Mouse (Mus musculus): ENCODE measurements around the gene Fam186a. TPM values are rescaled to one million over a fixed set of nuclear protein-coding genes. Genes with fewer than 3 reads are reported as not detected.
"Not testable (repeated sequence)": the region's sequence is repeated elsewhere in the genome, so short reads cannot be mapped to it uniquely, and the experiment has no call there.

Fam186a gene
- polyA plus RNA-seq, 1 experiment from 2014 or later: not detected

DNA sequence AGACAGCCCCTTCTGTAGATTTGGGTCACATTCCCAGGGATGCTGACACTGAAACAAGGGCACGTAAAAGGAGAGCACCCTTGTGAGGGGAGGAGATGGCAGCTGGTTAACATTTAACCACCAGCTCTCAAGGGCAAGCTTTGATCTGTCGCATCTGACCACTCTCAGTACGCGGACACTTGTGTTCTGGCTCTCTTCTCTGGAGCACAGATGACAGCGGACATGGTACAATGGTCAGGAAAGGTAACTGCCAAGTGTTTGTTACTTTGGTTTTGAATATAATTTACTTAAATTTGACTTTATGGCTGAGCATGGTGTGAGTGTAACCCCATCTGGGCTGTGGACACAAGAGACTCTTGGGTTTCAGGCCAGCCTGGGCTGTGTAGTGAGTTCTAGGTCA is 64.1 kb downstream of the Fam186a start:
- Histone ChIP-seq H3K36me3 (no peaks in the 10 kb centered on the region), H3K4me3 (no peak overlapping the region), H3K27ac (ENCODE audit: poor library complexity, severe bottlenecking) (no peak overlapping the region), H3K4me2 (no peak overlapping the region), H3K9me3 (replicated peaks) (no peaks in the 10 kb centered on the region), H3K9ac (no peak overlapping the region), H3K27me3 (replicated peaks) (no peaks in the 10 kb centered on the region), H3K4me1 (replicated peaks) (no peaks in the 10 kb centered on the region)
- no peak for ATAC-seq (ENCODE audit: insufficient number of reproducible peaks, low FRiP score)
- WGBS: 59% methylated on average over 5 of the region's 5 CpGs

DNA sequence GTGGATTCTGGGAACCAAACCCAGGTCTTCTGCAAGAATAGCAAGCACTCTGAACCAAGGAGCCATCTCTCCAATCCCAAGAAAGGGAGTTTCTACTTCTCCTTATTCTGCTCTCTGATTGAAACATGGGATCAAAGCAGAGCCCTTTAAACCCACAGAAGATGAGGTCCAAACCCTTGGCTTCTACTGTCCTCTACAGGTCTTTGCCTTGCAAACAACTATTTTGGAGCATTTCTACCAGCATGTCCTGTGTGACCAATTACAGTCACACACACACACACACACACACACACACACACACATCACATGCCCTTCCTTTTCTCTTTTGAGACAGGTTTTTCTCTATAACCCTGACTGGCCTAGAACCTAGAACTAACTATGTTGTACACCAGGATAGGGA is 70.2 kb downstream of the Fam186a start:
- Histone ChIP-seq H3K4me1 (replicated peaks) (peaks cover 10% of the 10 kb centered on the region), H3K4me3 (no peak overlapping the region), H3K27ac (ENCODE audit: poor library complexity, severe bottlenecking) (no peak overlapping the region), H3K9ac (no peak overlapping the region), H3K36me3 (no peaks in the 10 kb centered on the region), H3K4me2 (no peak overlapping the region), H3K27me3 (replicated peaks) (no peaks in the 10 kb centered on the region), H3K9me3 (replicated peaks) (no peaks in the 10 kb centered on the region)
- no peak for ATAC-seq (ENCODE audit: insufficient number of reproducible peaks, low FRiP score)

DNA sequence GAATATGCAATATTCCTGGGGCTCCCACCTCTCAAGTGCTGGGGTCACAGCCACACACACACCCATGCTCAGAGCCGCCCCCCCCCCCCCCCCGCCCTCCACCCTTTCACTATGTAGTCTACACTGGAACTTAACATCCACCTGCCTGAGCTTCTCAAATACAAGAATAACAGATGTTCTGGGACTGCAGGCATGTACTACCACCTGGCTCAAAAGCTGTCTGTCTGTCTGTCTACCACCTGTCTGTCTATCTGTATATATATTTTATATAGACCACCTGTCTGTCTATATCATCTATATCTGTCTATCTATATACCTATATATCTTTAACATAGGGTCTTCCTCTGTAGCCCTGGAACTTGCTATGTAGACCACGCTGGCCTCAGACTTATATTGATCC is 75.5 kb downstream of the Fam186a start:
- WGBS: 79% methylated on average over 3 of the region's 3 CpGs
- H3K9me3 ChIP-seq (replicated peaks): no peaks in the 10 kb centered on the region
- no peak overlapping the region for H3K4me2 ChIP-seq
- H3K4me3 ChIP-seq: no peak overlapping the region
- H3K36me3 ChIP-seq: no peaks in the 10 kb centered on the region
- H3K27me3 ChIP-seq (replicated peaks): no peaks in the 10 kb centered on the region
- no peak overlapping the region for H3K27ac ChIP-seq (ENCODE audit: poor library complexity, severe bottlenecking)
- H3K4me1 ChIP-seq (replicated peaks): peaks cover 6% of the 10 kb centered on the region; the same call in 1 of the 2 replicates
- no peak for ATAC-seq (ENCODE audit: insufficient number of reproducible peaks, low FRiP score)
- no peak overlapping the region for H3K9ac ChIP-seq

DNA sequence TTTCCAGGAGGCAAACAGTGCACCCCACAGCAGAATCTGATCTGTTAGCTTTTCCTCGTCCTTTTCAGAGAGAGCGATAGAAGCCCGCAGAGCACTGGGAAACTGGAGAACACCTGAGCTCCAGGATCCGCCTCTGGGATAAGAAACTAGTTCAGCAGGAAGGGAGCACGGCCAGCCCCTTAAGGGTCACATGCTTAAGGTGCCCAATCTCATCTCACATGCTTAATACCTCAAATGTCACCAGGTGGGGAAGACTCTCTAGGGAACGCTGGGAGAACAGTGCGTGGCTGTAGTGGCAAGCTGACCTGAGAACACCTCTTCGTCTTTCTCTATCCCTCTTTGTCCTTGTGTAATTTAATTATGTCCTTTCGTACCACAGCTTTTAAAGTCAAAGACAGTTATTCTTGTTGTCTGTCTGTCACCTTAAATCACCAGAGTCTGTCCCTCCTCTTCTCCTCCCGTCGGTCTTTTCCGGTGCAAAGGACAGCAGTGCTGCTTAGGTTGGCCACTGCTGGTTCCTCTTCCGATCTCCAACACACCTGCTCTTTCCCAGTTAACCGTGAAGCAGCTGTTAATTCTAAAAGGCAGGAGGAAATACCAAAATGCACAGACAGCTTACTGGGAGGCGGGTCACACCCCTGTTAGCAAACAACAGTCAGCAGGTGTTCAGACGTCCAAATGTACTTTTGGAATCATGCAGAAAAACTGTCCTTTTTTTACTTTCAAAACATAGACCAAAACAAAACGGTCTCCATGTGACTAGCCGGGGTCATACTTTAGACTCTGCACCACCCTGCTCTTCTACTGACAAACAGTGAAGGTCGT is 76.2 kb downstream of the Fam186a start:
- no peak overlapping the region for H3K27ac ChIP-seq (ENCODE audit: poor library complexity, severe bottlenecking)
- no peaks in the 10 kb centered on the region for H3K9me3 ChIP-seq (replicated peaks)
- H3K4me1 ChIP-seq (replicated peaks): peaks cover 6% of the 10 kb centered on the region; the same call in 1 of the 2 replicates
- no peak for ATAC-seq (ENCODE audit: insufficient number of reproducible peaks, low FRiP score)
- H3K27me3 ChIP-seq (replicated peaks): no peaks in the 10 kb centered on the region
- 0 out of 2 replicates have a peak overlapping the region, but pooled peaks have one; percentile 4 for H3K9ac ChIP-seq
- 46% methylated on average over 19 of the region's 19 CpGs for WGBS
- peak overlapping the region; percentile 28; the same call in 1 of the 2 replicates for H3K4me2 ChIP-seq
- H3K4me3 ChIP-seq: no peak overlapping the region
- no peaks in the 10 kb centered on the region for H3K36me3 ChIP-seq

DNA sequence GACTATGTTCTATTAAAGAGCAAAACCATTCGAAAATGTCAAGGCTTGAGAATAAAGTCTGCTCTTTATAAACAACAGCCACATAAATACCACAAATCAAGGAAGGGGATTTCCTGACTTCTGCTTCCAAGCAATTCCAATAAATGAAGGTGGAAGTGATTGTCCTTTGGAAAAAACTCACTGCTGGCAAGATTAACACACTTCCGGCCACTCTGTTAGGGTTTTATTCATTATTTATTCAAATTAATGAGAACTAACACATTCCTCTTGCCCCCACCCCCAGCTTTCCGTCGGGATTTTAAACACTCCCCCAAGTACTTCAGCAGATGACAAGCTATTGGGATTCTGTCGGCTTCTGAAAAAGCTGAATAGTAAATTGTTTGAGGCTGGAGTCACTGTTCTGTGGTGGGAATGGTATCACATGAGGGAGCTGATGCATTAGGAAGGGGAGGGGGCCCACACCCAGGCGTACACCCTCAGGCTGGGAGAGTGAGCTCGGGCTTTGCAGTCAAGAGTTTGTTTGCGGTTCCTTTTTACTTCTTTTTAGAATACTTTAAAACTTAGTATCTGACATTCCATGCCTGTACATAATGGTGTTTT is 77.5 kb downstream of the Fam186a start:
- no peaks in the 10 kb centered on the region for H3K36me3 ChIP-seq
- H3K27me3 ChIP-seq (replicated peaks): no peaks in the 10 kb centered on the region
- no peak overlapping the region for H3K4me2 ChIP-seq
- H3K4me1 ChIP-seq (replicated peaks): peaks cover 6% of the 10 kb centered on the region; the same call in 1 of the 2 replicates
- ATAC-seq (ENCODE audit: insufficient number of reproducible peaks, low FRiP score): no peak
- H3K9ac ChIP-seq: no peak overlapping the region
- H3K9me3 ChIP-seq (replicated peaks): no peaks in the 10 kb centered on the region
- H3K27ac ChIP-seq (ENCODE audit: poor library complexity, severe bottlenecking): no peak overlapping the region
- 50% methylated on average over 8 of the region's 8 CpGs for whole genome bisulfite sequencing
- no peak overlapping the region for H3K4me3 ChIP-seq

DNA sequence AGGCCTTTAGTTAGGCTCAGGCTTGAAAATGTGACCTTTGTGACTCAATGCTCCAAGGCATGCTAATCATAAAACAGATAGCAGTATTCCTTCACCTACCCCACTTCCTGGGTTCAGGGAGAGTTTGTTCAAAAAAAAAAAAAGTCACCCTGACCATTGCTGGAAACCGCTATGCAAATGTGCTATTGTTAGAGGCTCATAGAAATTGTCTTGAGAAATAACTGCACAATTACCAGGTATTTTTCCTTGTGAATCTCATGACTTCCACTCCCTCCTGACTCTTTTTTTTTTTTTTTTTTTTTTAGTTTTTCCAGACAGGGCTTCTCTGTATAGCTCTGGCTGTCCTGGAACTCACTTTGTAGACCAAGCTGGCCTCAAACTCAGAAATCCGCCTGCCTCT is 79.7 kb downstream of the Fam186a start:
- H3K27ac ChIP-seq (ENCODE audit: poor library complexity, severe bottlenecking); H3K27me3 ChIP-seq (replicated peaks); H3K36me3 ChIP-seq; H3K9ac ChIP-seq; ATAC-seq (ENCODE audit: insufficient number of reproducible peaks, low FRiP score); H3K9me3 ChIP-seq (replicated peaks); H3K4me3 ChIP-seq; H3K4me2 ChIP-seq; H3K4me1 ChIP-seq (replicated peaks): not testable (repeated sequence)
- 84% methylated on average over 2 of the region's 2 CpGs for WGBS

DNA sequence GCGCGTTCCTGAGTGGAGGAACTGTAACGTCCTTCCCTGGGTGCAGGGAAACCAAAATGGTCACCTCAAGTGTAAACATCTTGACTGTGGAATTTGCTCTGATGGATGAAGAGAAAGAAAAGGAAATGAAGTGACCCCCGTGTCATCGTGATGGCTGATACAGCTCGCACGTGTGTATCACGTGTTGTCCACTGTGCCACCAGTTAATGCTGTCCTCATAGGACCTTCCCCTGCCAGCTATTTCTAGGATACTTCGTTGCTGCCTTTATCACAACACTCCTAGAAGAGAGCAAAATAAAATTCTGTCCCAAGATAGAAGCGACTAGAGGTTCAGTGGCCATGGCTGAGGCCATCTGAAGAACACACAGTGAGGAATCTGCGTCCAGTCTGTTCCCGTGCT is 82.8 kb downstream of the Fam186a start:
- 75% methylated on average over 12 of the region's 12 CpGs for WGBS
- ATAC-seq (ENCODE audit: insufficient number of reproducible peaks, low FRiP score): no peak
- no peak overlapping the region for H3K27ac ChIP-seq (ENCODE audit: poor library complexity, severe bottlenecking)

DNA sequence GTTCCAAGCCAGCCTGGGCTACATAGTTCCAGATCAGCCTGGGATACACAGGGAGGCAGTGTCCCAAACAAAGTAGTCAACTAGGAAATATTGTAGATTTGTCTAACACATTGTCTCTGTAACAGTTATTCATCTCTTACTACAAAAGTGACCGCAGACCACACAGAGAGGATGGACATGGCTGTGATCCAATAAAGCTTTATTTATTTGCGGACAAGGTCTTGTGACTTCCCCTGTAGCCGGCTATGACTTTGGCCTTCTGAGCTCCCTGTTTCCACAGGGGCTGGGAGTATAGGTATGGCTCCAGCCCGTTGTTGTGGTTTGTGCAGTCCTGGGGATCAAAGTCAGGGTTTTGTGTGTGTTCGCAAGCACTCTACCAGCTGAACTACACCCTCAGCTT is 88.3 kb downstream of the Fam186a start:
- peaks cover 17% of the 10 kb centered on the region for H3K4me1 ChIP-seq (replicated peaks)
- no peak for ATAC-seq (ENCODE audit: insufficient number of reproducible peaks, low FRiP score)
- H3K4me2 ChIP-seq: no peak overlapping the region
- WGBS: 90% methylated on average over 5 of the region's 5 CpGs
- no peaks in the 10 kb centered on the region for H3K27me3 ChIP-seq (replicated peaks)
- H3K4me3 ChIP-seq: no peak overlapping the region
- no peak overlapping the region for H3K27ac ChIP-seq (ENCODE audit: poor library complexity, severe bottlenecking)
- no peaks in the 10 kb centered on the region for H3K9me3 ChIP-seq (replicated peaks)
- H3K9ac ChIP-seq: no peak overlapping the region
- no peaks in the 10 kb centered on the region for H3K36me3 ChIP-seq

More for the DNA sequence above, 82.8 kb downstream of the Fam186a start:
- no peak overlapping the region for H3K4me2 ChIP-seq
- H3K36me3 ChIP-seq: no peaks in the 10 kb centered on the region
- H3K4me1 ChIP-seq (replicated peaks): no peaks in the 10 kb centered on the region
- H3K4me3 ChIP-seq: no peak overlapping the region
- no peaks in the 10 kb centered on the region for H3K27me3 ChIP-seq (replicated peaks)
- no peak overlapping the region for H3K9ac ChIP-seq
- no peaks in the 10 kb centered on the region for H3K9me3 ChIP-seq (replicated peaks)

DNA sequence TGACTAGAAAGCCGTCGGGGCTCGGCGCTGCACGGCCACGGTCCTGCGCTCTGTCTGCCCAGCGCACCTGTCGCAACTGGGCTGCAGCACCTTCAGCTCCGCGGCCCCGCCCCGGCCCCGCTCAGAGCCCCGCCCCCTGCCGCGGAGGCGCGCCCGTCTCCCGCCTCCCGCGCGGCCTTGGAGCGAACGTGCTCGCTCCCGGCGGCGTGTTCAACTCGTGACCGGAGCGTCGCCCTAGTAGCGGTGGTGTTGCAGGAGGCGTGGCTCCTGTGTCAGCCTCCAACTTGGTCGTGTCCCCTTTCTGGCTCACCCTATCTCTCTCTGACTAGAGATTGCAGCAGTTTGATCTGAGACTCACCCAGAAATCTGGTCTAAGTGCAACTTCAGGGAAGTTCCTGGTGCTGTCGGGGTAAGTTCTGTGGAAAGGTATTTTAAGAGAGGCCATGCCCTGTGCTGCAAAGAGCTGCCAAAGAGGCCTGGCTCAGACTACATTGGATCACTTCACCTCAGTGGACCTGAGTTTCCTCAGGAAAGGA is 91.5 kb downstream of the Fam186a start, which contains the start of gene Lima1:
TSS of gene Lima1 (minus strand) at position 123 of the 536 bp plus-strand sequence.
- peak within 1 kb of the TSS; percentile 92 for H3K4me2 ChIP-seq
- peak within 1 kb of the TSS; percentile 77 for H3K4me3 ChIP-seq
- peak within 1 kb of the TSS; percentile 79 for H3K9ac ChIP-seq
- no peaks in the 10 kb centered on the region for H3K36me3 ChIP-seq
- peak within 1 kb of the TSS; percentile 27 for H3K27ac ChIP-seq (ENCODE audit: poor library complexity, severe bottlenecking)
- peaks cover 17% of the 10 kb centered on the region for H3K4me1 ChIP-seq (replicated peaks)
- H3K27me3 ChIP-seq (replicated peaks): no peaks in the 10 kb centered on the region
- no peaks in the 10 kb centered on the region for H3K9me3 ChIP-seq (replicated peaks)
- ATAC-seq (ENCODE audit: insufficient number of reproducible peaks, low FRiP score): peak; percentile 90
- under 1% methylated on average over 38 of the region's 38 CpGs for WGBS

DNA sequence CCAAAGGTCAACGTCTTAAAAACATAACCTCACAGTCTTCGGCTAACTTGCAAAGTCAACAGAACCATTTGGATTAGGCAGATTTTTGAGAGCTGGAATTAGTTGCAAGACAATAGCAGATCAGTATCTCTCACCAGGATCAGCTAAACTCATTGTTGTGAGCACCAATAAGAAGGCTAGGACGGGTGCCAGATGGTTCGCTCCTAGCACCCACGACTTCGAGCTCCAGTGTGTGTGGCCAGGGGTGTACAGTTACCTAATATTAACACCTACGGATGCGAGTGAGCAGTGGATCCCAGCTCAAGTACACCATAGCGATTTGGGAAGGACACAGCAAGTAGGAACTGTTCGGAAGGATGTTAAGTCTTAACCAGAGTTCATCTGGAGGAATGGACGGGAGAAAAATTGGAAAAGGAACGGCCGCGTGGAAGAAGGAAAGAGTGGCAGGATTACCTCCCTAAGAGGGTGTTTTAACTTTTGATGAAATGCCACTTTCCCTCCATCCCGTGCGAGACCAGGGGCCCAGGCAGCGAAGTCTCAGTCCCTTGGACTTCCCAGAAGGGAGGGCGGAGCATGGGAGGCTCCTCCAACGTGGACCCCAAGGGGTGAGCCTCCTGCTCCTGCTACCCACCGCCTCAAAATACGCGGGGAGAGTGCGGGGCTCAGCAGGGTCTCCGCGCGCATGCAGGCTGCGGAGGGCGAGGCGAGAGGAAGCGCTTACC is 92.1 kb downstream of the Fam186a start:
- whole genome bisulfite sequencing: 7% methylated on average over 30 of the region's 30 CpGs
- peak overlapping the region; percentile 27; the same call in 1 of the 2 replicates for H3K27ac ChIP-seq (ENCODE audit: poor library complexity, severe bottlenecking)
- ATAC-seq (ENCODE audit: insufficient number of reproducible peaks, low FRiP score): peak; percentile 37

DNA sequence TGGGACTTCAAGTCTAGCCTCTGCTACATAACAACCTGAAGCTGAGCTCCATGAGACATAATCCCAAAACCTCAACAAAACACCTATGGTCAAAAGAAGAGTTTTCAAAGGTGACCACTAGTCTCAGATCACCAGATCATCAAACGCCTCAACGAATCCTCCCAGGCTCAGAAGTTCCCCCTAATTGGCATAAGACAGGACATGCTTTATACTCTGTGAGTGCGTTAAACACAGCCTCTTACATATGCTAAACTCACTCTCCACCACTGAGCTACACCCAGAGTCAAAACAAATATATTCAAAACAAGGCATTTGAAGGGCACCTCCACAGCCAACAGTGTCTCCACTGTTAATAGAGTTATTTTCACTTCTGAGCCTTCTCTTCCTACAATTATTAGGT is 94.3 kb downstream of the Fam186a start:
- Histone ChIP-seq H3K9ac (no peak overlapping the region), H3K27ac (ENCODE audit: poor library complexity, severe bottlenecking) (no peak overlapping the region), H3K4me3 (no peak overlapping the region), H3K9me3 (replicated peaks) (no peaks in the 10 kb centered on the region), H3K4me1 (replicated peaks) (peaks cover 17% of the 10 kb centered on the region), H3K27me3 (replicated peaks) (no peaks in the 10 kb centered on the region), H3K36me3 (no peaks in the 10 kb centered on the region), H3K4me2 (no peak overlapping the region)
- 81% methylated on average over 3 of the region's 3 CpGs for WGBS
- no peak for ATAC-seq (ENCODE audit: insufficient number of reproducible peaks, low FRiP score)

More for the DNA sequence above, 92.1 kb downstream of the Fam186a start:
- peak overlapping the region; percentile 79 for H3K9ac ChIP-seq
- peak overlapping the region; percentile 77 for H3K4me3 ChIP-seq
- peak overlapping the region; percentile 92 for H3K4me2 ChIP-seq
- H3K36me3 ChIP-seq: no peaks in the 10 kb centered on the region
- H3K27me3 ChIP-seq (replicated peaks): no peaks in the 10 kb centered on the region
- peaks cover 17% of the 10 kb centered on the region for H3K4me1 ChIP-seq (replicated peaks)
- no peaks in the 10 kb centered on the region for H3K9me3 ChIP-seq (replicated peaks)
